Mouse (Mus musculus): ENCODE data around the gene C2cd3.

Gene C2cd3

DNA sequence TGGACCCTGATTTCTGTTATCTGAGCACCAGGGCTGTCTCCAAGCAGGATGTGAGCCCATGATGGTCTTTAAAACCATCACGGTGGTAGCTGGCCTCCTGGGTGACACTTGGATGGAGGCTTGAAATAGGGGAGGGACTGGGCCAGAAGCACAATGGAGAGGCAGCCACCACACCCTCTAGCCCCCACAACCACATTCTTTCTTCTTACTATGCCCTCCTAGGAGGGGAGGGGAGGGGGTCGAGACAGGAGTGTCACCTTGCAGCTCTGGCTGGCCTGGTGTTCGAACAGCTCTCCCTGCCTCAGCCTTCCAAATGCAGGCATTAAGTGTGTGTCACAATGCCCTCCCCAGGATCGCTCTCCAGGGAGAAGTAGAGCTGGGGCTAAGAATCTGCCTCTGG, 125.4 kb downstream of the C2cd3 start:
- no peak for DNase-seq (ENCODE audit: low read depth, low spot score)

DNA sequence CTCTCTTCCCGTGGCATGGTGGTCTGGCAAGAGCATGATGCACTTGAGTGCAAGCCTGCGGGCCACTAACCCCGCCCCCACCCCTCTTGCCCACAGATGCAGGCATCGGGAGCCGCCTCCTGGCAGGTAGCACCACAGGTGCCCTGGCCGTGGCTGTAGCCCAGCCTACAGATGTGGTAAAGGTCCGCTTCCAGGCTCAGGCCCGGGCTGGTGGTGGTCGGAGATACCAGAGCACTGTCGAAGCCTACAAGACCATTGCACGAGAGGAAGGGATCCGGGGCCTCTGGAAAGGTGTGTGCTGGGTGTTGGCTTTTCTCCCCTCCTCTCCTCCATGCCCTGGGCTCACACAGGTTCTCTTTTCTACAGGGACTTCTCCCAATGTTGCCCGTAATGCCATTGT, 125.9 kb downstream of the C2cd3 start:
- no peak for DNase-seq (ENCODE audit: low read depth, low spot score)

DNA sequence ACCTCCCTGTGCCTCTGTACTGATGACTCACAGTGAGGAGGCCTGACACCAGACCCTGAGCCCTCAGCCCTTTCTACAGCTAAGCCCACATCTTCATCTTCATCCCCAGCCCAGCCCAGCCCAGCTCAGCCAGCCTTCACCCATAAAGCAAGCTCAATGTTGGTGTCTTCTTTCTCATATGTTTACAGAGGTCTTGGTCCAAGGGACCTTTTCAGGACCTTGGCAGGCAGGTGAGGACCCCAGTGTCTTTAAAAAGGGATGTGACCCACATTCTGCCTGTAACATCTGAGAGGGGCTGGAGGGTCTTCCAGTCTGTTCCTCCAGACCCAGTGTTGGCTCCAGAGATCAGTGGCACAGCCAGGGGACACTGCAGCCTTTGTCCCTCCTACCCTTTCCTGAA, 127.4 kb downstream of the C2cd3 start:
- DNase-seq (ENCODE audit: low read depth, low spot score), result no peak

DNA sequence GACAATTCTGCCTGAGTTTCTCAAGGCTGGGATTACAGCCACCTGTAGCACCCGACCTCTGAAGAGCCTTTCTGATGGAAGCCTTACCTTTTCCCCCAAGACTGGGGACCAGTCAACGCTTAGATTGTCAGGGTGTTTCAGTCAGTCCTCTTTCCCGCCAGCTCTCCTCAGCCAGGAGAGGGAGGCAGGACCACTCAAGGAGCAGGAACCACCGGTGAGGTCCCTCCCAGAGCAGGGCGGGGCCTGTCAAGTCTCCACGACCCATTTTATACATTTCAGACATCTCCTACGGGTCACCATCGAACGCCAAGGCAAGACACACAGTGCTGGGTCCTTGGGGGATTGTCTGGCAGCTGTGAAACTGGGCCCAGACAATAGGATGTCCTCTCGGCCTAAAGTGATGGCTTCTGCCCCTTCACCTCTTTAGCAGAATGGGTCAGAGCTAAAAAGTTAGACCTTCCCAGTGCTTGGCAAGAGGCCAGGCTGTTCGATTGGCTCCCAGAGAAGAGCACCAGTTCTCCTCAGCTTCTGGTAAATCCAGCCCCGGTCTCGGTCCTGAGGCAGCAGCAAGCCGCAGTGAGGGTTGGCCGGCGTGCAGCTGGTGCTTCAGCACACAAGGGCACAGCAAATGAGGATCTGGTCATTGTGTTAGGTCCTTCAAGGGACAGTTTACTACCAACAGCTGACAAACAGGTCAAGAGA, 128.4 kb downstream of the C2cd3 start:
- no peak for DNase-seq (ENCODE audit: low read depth, low spot score)

DNA sequence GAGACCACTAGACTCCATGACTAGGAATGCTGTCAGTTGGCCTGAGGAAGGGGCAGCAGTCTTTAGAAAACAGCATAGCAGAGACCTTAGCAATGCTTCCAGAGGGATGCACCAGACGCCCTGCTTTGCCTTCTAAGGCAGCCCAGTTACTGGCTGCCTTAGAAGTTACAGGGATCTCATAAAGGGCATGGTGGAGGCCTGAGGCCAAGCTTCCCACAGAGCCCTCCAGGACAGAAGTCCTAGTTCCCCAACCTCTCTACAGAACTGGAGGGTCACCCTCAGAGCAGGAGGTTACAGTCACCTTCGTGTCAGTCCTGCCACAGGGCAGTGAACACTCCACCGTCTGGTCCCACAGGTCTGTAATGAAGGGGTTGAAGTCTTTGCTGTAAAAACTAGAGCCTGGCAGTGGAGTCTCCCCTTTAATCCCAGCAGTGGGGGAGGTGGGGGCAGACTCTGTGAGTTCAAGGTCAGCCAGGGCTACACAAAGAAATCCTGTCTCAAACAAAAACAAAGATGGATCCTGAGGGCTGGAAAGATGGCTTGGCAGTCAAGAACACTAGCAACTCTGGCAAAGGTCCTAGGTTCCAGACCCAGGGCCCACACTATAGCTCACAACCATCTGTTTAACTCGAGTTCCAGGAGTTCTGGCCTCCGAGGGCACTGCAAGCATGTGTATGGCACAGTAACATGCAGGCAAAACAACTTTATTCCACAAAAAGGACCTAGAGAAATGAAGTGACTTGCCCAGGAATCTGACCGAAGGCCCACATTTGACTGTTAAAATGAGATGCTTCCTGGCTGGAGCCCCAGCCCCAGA, 129.2 kb downstream of the C2cd3 start:
- DNase-seq (ENCODE audit: low read depth, low spot score), result no peak

DNA sequence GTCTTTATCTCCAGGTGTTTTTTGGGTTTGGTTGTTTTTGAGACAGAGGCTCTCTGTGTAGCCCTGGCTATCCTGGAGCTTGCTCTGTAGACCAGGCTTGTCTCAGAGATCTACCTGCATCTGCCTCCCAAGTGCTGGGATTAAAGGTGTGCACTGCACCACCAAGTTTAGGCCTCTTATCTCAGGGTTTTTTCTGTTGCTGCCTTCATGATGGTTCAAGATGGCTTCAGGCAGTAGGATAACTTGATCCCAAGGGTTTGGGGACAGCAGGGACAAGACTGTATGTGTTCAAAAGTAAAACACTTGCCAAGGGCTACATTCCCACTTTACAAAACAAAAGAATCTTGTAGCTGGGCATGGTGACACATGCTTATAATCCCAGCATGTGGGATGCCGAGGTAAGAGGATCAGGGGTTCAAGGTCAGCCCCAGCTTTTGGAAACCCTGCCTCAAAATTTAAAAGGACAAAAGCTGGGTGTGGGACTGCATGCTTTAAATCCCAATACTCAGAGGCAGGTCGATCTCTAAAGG, 129.9 kb downstream of the C2cd3 start:
- DNase-seq (ENCODE audit: low read depth, low spot score), result no peak

DNA sequence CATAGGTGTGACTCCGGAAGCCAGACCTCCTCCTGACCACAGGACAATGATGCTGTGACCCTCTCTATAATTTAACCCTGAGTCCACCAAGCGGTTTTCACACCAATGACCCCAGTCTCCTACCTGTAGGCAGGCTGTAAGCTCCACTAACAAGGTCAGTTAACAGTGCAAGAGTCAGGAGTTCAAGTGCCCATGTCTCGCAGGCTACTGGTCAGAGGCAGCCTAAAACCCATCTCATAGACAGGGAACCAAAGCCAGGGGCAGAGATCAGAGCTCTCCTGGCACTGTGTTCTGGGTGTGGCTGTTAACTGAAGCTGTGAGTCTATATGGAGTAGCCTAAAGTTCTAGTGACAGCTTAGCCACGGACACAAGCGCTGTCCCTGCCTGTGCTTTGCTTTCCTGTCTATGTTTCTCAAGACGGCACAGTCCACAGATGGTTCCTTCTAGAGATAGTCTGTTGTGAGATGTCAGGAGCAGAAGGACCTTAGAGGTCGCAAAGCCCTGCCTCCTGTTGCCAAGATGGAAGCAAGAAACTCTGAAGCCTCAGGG, 130.4 kb downstream of the C2cd3 start:
- no peak for DNase-seq (ENCODE audit: low read depth, low spot score)

DNA sequence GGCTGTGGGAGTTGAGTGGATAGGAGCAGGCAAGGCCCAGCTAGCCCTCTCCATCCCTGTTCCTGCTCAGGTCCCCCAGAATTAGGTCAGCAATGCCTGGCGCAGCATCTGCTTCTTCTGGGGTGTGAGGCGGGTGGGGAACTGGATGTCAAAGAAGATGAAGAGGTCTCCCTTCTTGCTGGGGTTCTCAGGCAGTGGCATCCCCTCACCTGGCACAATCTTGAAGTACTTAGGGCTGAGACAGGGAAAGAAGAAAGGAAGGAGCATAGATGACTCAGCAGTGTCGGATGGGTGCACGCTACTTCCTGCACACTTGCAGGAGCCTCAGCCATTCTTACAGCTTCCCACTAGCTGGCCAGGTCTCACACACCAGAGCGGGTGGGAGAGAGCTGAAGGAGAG, 131.0 kb downstream of the C2cd3 start:
- DNase-seq (ENCODE audit: low read depth, low spot score), result no peak

DNA sequence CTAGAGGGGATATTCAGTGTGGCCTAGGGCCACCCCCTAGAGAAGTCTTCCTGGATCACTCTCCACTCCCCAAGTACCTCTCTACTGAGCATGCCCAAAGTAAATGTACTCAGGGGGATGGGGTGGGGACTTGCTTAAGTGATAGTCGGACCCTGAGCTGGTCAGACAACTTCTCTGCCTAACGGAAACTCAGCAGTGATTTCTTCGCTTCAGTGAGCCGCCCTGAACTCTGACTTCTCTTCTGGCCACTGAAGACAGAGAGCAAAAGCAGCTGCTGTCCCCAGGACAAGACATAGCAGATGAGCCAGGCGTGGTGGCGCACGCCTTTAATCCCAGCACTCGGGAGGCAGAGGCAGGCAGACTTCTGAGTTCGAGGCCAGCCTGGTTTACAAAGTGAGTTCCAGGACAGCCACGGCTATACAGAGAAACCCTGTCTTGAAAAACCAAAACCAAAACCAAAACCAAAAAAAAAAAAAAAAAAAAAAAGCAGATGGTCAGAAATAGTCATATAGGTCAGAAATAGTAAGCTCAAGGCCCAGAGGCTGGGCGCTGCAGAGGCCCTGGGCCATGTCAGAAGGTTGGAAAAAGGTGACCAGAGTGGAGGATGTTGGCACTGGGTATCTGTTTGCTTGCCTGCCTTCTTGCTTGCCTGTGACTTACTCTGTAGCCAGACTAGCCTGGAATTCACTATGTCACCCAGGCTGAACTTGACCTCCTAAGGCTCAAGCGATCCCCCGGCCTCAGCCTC, 132.9 kb downstream of the C2cd3 start:
- DNase-seq (ENCODE audit: low read depth, low spot score), result no peak

DNA sequence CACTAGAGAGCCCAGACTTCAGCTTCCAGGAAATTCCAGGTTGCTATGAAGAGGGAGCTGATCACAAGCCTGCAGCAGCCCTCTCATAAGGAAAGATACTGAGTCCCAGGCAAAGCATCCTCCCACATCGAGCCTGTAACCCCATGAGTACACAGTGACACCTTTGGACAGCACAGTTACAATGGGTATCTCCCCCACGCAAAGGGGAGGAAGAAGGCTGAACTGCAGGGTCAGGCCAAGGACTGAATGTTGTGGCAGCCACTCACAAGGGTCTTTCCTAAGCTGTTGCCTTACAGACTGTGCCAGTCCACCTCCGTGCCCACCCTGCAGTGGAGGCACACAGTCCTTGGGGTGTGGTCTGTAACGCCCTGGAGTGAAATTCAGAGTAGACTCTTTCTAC, 134.5 kb downstream of the C2cd3 start:
- DNase-seq (ENCODE audit: low read depth, low spot score), result no peak

DNA sequence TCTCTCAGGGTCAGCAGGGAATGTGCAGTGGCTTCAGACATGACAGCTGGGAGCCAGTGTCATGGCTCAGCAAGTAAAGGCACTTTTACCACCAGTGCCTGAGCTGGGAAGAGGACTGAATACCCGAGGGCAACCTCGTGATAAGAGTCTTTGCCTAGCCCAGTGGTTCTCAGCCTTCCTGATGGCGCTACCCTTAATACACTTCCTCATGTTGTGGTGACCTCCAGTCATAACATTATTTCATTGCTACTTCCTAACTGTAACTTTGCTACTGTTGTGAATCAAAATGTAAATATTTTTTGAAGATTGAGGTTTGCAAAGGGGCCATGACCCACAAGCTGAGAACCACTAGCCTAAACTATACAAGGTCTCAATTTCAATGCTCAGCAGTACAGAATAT, 136.6 kb downstream of the C2cd3 start:
- no peak for DNase-seq (ENCODE audit: low read depth, low spot score)

DNA sequence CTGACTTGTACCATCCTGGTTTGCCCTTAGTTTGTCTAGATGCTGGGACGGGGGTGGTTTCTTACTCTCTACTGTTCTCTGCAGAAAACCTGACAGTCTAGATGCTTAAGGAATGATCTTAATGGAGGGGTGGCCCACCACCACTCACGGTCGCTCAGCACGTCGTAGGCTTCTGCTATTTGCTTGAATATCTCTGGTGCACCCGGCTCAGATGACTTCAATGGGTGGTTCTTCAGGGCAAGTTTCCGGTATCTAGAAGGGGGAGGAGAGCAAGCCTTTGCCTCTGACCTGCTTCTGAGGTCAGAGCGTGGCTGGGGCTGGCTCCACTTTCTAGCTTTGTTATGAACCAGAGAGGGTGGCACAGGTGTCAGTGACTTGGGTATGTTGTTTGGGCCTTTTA, 139.6 kb downstream of the C2cd3 start:
- no peak for DNase-seq (ENCODE audit: low read depth, low spot score)

DNA sequence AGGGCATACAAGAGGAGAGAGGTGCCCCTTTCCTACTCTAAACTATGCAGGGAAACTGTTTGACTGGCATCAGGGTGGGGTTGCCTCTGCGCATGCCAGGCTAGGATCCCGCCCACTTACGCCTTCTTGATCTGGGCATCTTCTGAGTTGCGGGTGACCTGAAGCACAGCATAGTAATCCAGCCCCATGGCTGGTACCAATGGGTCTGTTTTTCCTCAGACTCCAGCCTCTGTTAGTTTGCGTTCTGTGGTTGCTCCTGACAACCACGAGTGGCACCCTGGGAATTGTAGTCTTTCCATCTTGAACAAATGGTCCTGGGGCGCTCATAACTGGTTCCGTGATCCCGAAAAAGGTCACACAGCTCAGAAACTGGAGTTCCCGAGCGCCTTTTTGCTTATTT, 142.5 kb downstream of the C2cd3 start, which contains the start of gene Dnajb13:
Gene Dnajb13, minus strand, starts transcription at position 388 of the 400 bp plus-strand sequence.
- DNase-seq (ENCODE audit: low read depth, low spot score), result no peak
